Mouse (Mus musculus) stomach, embryonic 14.5 days (tissue): ENCODE measurements around the gene Spag7. TPM values are rescaled to one million over a fixed set of nuclear protein-coding genes. Genes with fewer than 3 reads are reported as not detected.

Source experiments
- ATAC-seq: fragments of 200-750 bp; cut with Nextera tagmentation; 2 replicates; pipeline ENCODE4 v1.8.0; 2017; ENCODE audit warnings: low read depth, moderate TSS enrichment; ENCODE audit not compliant: insufficient number of reproducible peaks, insufficient read depth, low FRiP score
- H3K27ac ChIP-seq: fragments of 300-500 bp; sonication (generic); 2 replicates; pipeline ENCODE4 v1.5.1; 2014; ENCODE audit warnings: mild to moderate bottlenecking, low read length, moderate library complexity, mixed read lengths
- H3K27me3 ChIP-seq: fragments of 300-500 bp; sonication (generic); 2 replicates; pipeline ENCODE4 v1.6.1; 2014; ENCODE audit warnings: low read length, control low read depth, mixed read lengths; ENCODE audit not compliant: control insufficient read depth, insufficient read depth
- H3K36me3 ChIP-seq: fragments of 300-500 bp; sonication (generic); 2 replicates; pipeline ENCODE4 v1.6.1; 2014; ENCODE audit warnings: mild to moderate bottlenecking, control low read depth, low read length, moderate library complexity, mixed read lengths; ENCODE audit not compliant: control insufficient read depth, insufficient read depth
- H3K4me1 ChIP-seq: fragments of 300-500 bp; sonication (generic); 2 replicates; pipeline ENCODE4 v1.6.1; 2014; ENCODE audit warnings: low read length, control low read depth, mixed read lengths; ENCODE audit not compliant: control insufficient read depth, insufficient read depth
- H3K4me2 ChIP-seq: fragments of 300-500 bp; sonication (generic); replicated peaks from 2 replicates; pipeline ENCODE4 v1.6.1; 2014; ENCODE audit warnings: low read depth, low read length, control low read depth
- H3K4me3 ChIP-seq: fragments of 300-500 bp; sonication (generic); 2 replicates; pipeline ENCODE4 v1.5.1; 2014; ENCODE audit warnings: low read depth, low read length, control low read depth
- H3K9ac ChIP-seq: fragments of 300-500 bp; sonication (generic); replicated peaks from 2 replicates; pipeline ENCODE4 v1.6.1; 2014; ENCODE audit warnings: low read depth, mild to moderate bottlenecking, control low read depth, low read length, moderate library complexity, mixed read lengths
- H3K9me3 ChIP-seq: fragments of 300-500 bp; sonication (generic); 2 replicates; pipeline ENCODE4 v1.6.1; 2016; ENCODE audit warnings: low read depth, low read length, control low read depth; ENCODE audit not compliant: control insufficient read depth
- WGBS: fragments of 180-500 bp; shearing (Covaris S2); extraction: QIAGEN DNeasy Blood & Tissue Kit; methylation state at CpG from one replicate; pipeline ENCODE4 v1.1.7; 2014; 5-methylcytosine and 5-hydroxymethylcytosine counted together
- polyA plus RNA-seq: library from polyadenylated mRNA; unstranded; fragments of >200 nt; fragmentation: Nextera tagmentation; extraction: Ambion mirVana; gene quantifications from 2 replicates; pipeline ENCODE4 v1.2.1, GENCODE M21; 2014

Gene Spag7
- polyA plus RNA-seq, 1 experiment from 2014 or later = 170 TPM

GRCm38 (mm10) chr11:70701221-70701955 is 32.2 kb upstream of the Spag7 start:
- peak overlapping the region; percentile 92 for H3K9ac ChIP-seq
- no peak overlapping the region for H3K27ac ChIP-seq
- ATAC-seq = no peak

GRCm38 (mm10) chr11:70700613-70701012 is 31.4 kb upstream of the Spag7 start:
- Histone ChIP-seq H3K4me3 (peak overlapping the region; percentile 93), H3K27ac (peak overlapping the region; percentile 94), H3K27me3 (no peaks in the 10 kb centered on the region), H3K4me2 (peak overlapping the region; percentile 84), H3K4me1 (peaks cover 18% of the 10 kb centered on the region; the same call in 1 of the 2 replicates), H3K9ac (peak overlapping the region; percentile 92), H3K36me3 (peaks cover 25% of the 10 kb centered on the region), H3K9me3 (no peaks in the 10 kb centered on the region)
- under 1% methylated on average over 34 of the region's 34 CpGs for WGBS
- peak; percentile 35; the same call in 1 of the 2 replicates for ATAC-seq

More at GRCm38 (mm10) chr11:70701221-70701955, 32.2 kb upstream of the Spag7 start:
- H3K4me1 ChIP-seq = peaks cover 18% of the 10 kb centered on the region; the same call in 1 of the 2 replicates
- 4% methylated on average over 10 of the region's 10 CpGs for WGBS
- H3K4me2 ChIP-seq = peak overlapping the region; percentile 84
- peaks cover 33% of the 10 kb centered on the region for H3K36me3 ChIP-seq
- H3K4me3 ChIP-seq = peak overlapping the region; percentile 93
- H3K27me3 ChIP-seq = no peaks in the 10 kb centered on the region
- no peaks in the 10 kb centered on the region for H3K9me3 ChIP-seq

GRCm38 (mm10) chr11:70699722-70700556 is 30.7 kb upstream of the Spag7 start, which contains the start of the genes Inca1 and Kif1c:
Inca1 (minus strand) TSS chr11:70700155.
Kif1c (plus strand) TSS chr11:70700548.
- Histone ChIP-seq H3K9me3 (no peaks in the 10 kb centered on the region), H3K9ac (peak within 1 kb of the TSS; percentile 92), H3K27me3 (no peaks in the 10 kb centered on the region), H3K36me3 (peaks cover 19% of the 10 kb centered on the region), H3K4me2 (peak within 1 kb of the TSS; percentile 84), H3K4me1 (peaks cover 18% of the 10 kb centered on the region; the same call in 1 of the 2 replicates), H3K27ac (peak within 1 kb of the TSS; percentile 94), H3K4me3 (peak within 1 kb of the TSS; percentile 93)
- ATAC-seq = peak; percentile 94
- WGBS = 2% methylated on average over 55 of the region's 69 CpGs

- H3K4me2 ChIP-seq = no peak overlapping the region
- no peak for ATAC-seq
Observed at GRCm38 (mm10) chr11:70699051-70699450, 29.8 kb upstream of the Spag7 start.

GRCm38 (mm10) chr11:70697376-70697775 is 28.2 kb upstream of the Spag7 start:
- no peak for ATAC-seq
- Histone ChIP-seq H3K9ac (no peak overlapping the region), H3K36me3 (no peaks in the 10 kb centered on the region), H3K4me1 (peaks cover 15% of the 10 kb centered on the region; the same call in 1 of the 2 replicates), H3K4me2 (no peak overlapping the region), H3K27me3 (no peaks in the 10 kb centered on the region), H3K27ac (no peak overlapping the region), H3K4me3 (no peak overlapping the region), H3K9me3 (no peaks in the 10 kb centered on the region)
- 74% methylated on average over 3 of the region's 3 CpGs for WGBS

More at GRCm38 (mm10) chr11:70699051-70699450, 29.8 kb upstream of the Spag7 start:
- Histone ChIP-seq H3K27ac (no peak overlapping the region), H3K4me1 (peaks cover 18% of the 10 kb centered on the region; the same call in 1 of the 2 replicates), H3K36me3 (peaks cover 10% of the 10 kb centered on the region), H3K9ac (no peak overlapping the region), H3K4me3 (no peak overlapping the region), H3K9me3 (no peaks in the 10 kb centered on the region), H3K27me3 (no peaks in the 10 kb centered on the region)
- WGBS = 76% methylated on average over 2 of the region's 2 CpGs

- peaks cover 5% of the 10 kb centered on the region for H3K4me1 ChIP-seq
- no peaks in the 10 kb centered on the region for H3K27me3 ChIP-seq
- no peaks in the 10 kb centered on the region for H3K36me3 ChIP-seq
- H3K9me3 ChIP-seq = no peaks in the 10 kb centered on the region
- no peak overlapping the region for H3K4me3 ChIP-seq
- no peak for ATAC-seq
- H3K9ac ChIP-seq = no peak overlapping the region
- no peak overlapping the region for H3K27ac ChIP-seq
- H3K4me2 ChIP-seq = no peak overlapping the region
- 71% methylated on average over 3 of the region's 3 CpGs for WGBS
Observed at GRCm38 (mm10) chr11:70693504-70693903, 24.3 kb upstream of the Spag7 start.

- Histone ChIP-seq H3K36me3 (peaks cover 5% of the 10 kb centered on the region; the same call in 1 of the 2 replicates), H3K4me3 (no peak overlapping the region), H3K9ac (no peak overlapping the region), H3K4me1 (peaks cover 9% of the 10 kb centered on the region), H3K9me3 (no peaks in the 10 kb centered on the region), H3K27me3 (no peaks in the 10 kb centered on the region), H3K4me2 (no peak overlapping the region), H3K27ac (no peak overlapping the region)
- 41% methylated on average over 4 of the region's 4 CpGs for WGBS
- no peak for ATAC-seq
Observed at GRCm38 (mm10) chr11:70689578-70689977, 20.4 kb upstream of the Spag7 start.

- peak overlapping the region; percentile 90 for H3K27ac ChIP-seq
- H3K36me3 ChIP-seq = peaks cover 5% of the 10 kb centered on the region; the same call in 1 of the 2 replicates
- peak overlapping the region; percentile 74 for H3K9ac ChIP-seq
- peak overlapping the region; percentile 85 for H3K4me3 ChIP-seq
- peaks cover 9% of the 10 kb centered on the region for H3K4me1 ChIP-seq
- ATAC-seq = no peak
- H3K27me3 ChIP-seq = no peaks in the 10 kb centered on the region
- H3K9me3 ChIP-seq = no peaks in the 10 kb centered on the region
- WGBS = 14% methylated on average over 8 of the region's 8 CpGs
- peak overlapping the region; percentile 87 for H3K4me2 ChIP-seq
Observed at GRCm38 (mm10) chr11:70688372-70688771, 19.2 kb upstream of the Spag7 start.
